Mouse (Mus musculus) heart, postnatal 4 days (tissue): ENCODE measurements at regions not wholly inside any gene's neighbourhood (a gene's known extent, or its start where the extent isn't known, plus 50 kb on each side); places are given as distances from the start of the nearest gene placed in this dataset.
A peak's percentile ranks its signal among the peaks of the same experiment; 100 is the strongest.

ENCODE experiments used
- DNase-seq: peaks from one replicate; pipeline ENCODE4 v3.0.0; 2021

GRCm38 (mm10) chr4:124542696-124543095, 67.9 kb downstream of the 3100002H09Rik start:
- DNase-seq, result no peak

DNA sequence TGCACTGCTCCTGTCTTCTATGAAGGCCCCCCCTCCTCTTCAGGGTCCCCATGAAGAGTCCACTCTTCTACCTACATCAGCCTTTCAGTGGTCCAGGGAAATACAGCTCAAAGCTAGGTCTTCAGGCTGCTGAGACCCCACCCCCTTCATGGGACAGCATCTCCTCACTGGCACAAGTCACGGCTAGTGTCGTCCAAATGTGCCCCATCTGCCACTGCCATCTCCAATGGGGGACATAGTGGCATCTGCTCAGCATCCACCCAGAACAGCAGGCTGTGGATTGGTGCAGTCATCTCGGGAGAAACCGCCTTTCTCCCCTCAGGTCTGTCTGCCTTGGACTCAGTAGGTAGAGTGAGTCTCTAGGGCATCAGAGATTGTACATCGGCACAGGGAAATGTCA, 72.1 kb downstream of the 3100002H09Rik start:
- DNase-seq, result no peak

DNA sequence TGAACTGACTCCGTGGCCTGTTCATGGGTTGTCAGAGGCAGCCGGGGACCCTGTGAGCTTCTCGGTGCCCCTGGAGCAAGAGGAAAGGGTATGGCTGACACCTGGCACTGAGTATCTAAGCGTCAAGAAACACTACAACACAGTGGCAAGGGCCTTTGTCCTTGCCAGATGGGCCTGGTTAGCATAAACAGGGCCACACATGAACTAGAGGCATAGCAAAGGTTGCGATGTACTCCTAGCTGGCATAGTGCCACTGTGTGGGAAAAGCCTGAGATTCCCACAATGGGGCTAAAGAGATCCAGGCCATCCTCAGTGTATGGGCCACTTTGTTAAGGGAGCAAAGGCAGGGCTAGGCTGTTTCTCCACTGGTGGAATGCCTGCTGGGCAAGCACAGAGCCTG, 72.9 kb downstream of the 3100002H09Rik start:
- no peak for DNase-seq

GRCm38 (mm10) chr4:124533614-124534013, 77.0 kb downstream of the 3100002H09Rik start:
- DNase-seq, result no peak

DNA sequence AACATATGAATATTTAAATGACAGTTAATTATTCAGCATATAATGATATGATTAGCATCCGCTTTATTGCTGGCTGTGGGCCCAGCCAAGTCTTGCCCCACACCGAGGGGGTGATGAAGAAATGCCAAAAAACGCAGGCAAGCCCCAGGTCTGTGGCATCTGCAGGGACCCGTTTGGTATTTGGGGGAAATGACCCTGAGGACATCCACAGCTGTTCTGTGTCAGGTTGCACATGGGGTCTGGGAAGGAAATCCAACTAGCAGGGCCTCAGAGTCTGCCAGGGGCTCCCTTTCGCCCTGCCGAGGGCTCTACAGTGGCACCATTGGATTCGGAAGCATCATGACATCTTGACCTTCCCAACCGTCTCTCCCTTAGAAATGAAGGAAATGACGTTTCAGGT, 80.0 kb downstream of the 3100002H09Rik start:
- DNase-seq, result no peak

- no peak for DNase-seq
Measured at GRCm38 (mm10) chr4:124526822-124527221, 83.8 kb downstream of the 3100002H09Rik start.

- DNase-seq, result no peak
Measured at GRCm38 (mm10) chr4:124526362-124526761, 84.2 kb downstream of the 3100002H09Rik start.

DNA sequence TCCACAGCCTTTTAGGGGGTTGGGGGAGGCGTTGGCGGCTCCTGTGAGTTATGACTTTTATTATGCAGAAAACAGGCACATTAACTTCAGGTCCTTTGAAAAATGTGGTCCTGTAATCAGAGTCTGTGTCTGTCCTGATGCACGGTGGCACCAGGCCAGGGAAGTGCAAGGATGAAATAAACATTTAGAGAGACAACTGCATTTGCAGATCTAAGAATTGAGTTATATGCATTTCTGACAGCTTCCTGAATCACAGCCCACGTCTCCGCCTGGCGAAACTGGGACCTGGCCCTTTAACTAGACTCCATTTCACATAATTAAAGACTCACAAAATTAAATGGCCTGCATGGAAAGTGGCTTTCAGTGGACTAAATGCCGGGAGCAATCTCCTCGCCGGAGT, 90.3 kb downstream of the 3100002H09Rik start:
- no peak for DNase-seq

DNA sequence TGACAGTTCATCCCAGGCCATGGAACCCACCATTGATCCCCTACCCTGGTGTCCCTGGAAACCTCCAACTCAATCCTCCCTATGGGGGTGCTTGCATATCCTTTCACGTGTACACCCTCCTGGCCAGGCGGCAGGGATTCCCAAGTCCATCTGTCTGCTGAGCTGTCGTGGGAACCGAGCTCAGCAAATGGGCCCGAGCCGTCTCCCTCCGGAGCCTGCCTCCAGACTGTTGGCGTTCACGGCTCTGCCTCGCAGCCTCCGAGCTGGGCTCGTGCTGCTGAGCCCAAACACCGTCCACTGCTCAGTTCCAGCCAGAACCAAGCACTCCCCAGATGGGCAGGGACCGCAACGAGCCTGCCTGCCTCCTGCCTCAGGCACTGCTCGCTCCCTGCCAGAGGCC, 98.8 kb downstream of the 3100002H09Rik start:
- no peak for DNase-seq

DNA sequence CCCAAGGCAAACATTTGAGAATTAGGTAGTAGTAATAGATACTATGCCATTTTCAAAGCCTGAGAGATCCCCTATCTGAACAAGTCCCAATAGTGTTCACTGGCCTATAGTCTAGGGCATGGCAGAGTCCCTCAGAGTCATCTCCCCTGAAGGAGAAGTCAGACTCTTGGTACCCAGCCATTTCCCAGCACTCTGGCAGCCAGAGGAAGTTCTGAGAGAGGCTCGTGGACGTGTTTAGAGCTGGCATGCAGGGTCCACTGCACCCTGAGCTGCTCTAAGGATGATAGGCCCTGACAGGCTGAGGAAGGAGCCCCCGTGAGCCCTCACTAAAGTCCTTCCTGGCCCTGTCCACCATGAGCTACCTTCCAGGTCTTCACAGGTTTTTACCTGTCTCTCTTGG, 99.8 kb downstream of the 3100002H09Rik start:
- no peak for DNase-seq

DNA sequence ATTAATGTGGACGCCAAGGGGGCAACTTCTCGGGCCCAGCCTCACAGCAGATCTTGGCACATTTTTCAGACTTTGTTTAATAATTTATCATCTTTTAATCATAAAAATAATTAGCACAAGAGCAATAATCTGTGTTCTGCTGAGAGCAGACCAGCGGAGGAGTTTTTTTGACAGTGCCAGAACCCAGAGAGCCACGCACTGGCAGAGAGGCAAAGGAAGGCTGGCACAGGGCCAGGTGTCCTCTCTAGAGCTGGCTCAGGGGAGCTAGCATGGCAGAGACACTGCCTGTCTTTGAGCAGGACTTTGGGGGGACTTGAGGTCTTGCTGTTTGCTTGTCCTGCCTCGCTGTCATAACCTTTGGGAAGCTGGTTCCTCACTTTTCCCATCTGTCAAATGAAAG, 100.9 kb downstream of the 3100002H09Rik start:
- DNase-seq, result peak; percentile 76

DNA sequence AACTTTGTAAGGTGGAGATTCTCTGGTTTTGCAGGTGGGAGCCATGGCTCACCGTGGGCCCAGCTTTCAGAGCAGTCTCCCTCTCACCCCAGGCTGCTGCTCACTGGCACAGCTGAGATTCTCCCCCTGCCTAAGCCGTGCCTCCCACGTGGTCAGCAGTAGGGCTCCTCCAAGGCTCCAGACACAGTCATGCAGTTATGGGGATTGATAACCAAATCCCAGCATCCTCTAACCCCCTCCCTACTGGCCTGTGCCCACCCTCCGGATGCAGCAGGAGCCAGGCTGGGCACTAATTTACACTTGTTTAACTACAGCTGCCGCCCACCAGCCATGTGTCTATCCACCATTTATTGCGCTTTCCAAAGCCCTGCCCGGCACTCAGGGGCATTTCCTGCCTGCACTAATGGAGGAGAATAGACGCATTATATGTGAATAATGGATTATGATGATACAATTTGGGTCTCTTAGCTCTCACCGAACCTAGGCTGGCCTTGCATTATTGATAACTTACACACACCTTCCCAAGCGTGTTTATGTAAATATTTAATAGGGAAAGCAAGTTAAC, 104.4 kb downstream of the 3100002H09Rik start:
- no peak for DNase-seq

GRCm38 (mm10) chr4:124501785-124502184, 108.8 kb downstream of the 3100002H09Rik start:
- DNase-seq, result no peak

GRCm38 (mm10) chr4:124498043-124498442, 112.6 kb downstream of the 3100002H09Rik start:
- DNase-seq, result no peak

- DNase-seq, result no peak
Measured at GRCm38 (mm10) chr4:124485941-124486581, 124.5 kb downstream of the 3100002H09Rik start.

DNA sequence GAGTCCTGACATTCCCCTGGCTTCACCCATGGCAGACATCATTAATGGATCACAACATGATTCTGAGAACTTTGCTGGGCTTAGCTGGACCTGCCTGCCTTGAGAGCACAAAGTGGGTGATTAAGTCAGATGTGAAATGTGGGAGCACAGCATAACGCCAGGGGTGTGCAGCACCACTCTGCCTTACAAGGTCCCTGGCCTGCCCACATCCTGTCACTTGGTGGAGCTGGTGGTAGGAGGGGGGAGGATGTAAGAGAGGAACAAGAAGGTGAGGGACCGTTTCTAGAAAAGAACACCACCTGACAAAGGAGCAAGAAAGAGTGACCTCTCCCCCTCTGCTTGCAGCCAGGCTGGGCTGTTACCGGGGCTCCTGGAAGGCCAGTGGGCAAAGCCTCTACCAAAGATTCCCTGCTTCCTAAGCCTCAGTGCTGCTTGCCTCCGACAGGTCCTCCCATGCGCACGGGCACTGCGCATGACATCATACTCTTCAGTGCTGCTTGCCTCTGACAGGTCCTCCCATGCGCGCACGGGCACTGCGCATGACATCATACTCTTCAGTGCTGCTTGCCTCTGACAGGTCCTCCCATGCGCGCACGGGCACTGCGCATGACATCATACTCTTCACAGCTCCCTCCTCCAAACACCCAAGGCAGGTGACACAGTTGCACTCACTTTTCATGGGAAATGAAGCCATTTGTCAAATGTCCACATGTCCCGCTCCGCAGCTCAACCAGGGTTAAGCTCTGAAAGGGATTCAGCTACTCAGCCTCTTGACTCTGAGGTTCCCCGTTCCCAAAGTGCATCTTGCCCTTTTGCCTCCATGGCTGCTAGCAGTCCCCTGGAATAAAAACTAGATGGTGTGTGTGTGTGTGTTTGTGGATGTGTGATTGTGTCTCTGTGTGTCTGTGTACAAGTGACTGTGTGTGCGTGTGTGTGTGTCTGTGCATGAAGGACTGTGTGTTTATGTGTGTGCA, 125.7 kb downstream of the 3100002H09Rik start:
- DNase-seq, result no peak

DNA sequence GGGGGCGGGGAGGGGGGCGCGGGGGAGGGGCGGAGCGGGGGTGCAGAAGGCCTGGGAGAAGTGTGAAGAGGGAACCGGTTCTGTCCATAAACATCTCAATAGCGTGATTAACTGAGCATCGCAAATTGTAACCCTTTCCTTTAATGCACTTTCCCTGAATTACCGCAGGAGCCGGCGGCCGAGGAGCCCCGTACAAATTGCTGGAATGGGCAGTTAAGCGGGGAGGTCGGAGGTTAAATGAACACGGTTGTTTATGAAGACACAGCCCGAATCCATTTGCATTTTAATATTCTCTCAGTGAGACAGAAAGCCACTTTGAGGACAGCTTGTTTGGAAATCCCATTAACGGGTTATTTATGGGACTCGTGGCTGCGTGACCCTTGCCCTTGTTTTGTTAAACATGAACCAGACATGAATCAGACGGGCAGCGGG, 132.7 kb downstream of the 3100002H09Rik start:
- DNase-seq, result no peak

- DNase-seq, result no peak
Measured at GRCm38 (mm10) chr4:124477359-124477868, 133.2 kb downstream of the 3100002H09Rik start.

GRCm38 (mm10) chr4:124465229-124465820, 145.3 kb downstream of the 3100002H09Rik start:
- no peak for DNase-seq

- no peak for DNase-seq
Measured at GRCm38 (mm10) chr4:124455511-124456338, 154.9 kb downstream of the 3100002H09Rik start.

DNA sequence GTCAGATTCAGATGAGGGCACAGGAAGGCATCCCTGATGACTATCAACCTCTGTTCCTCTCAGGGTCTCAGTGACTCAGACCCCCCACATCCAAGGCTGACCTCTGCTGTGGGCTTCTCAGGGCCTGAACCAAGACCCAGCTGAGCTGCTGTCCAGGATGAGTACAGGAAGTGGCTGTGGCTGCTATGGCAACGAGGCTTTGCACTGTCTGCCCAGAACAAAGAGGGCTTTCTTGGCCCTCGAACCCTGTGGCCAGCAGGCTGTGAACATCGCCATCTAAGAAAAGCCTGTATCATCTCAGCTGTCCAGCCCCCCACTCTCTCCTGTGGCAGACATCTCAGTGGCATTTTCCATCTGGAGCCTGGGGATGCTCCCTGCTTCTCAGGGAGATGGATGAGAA, 159.5 kb downstream of the 3100002H09Rik start:
- DNase-seq, result no peak

GRCm38 (mm10) chr4:124446615-124447014, 164.0 kb downstream of the 3100002H09Rik start:
- DNase-seq, result peak; percentile 10
